Mouse (Mus musculus): ENCODE results near the gene Tctex1d2.

Gene Tctex1d2

GRCm38 (mm10) chr16:32469404-32470105 lies 50.1 kb downstream of the Tctex1d2 start:
- no peak for DNase-seq (ENCODE audit: low spot score)

GRCm38 (mm10) chr16:32472276-32473015 lies 52.9 kb downstream of the Tctex1d2 start:
- no peak for DNase-seq (ENCODE audit: low spot score)

DNA sequence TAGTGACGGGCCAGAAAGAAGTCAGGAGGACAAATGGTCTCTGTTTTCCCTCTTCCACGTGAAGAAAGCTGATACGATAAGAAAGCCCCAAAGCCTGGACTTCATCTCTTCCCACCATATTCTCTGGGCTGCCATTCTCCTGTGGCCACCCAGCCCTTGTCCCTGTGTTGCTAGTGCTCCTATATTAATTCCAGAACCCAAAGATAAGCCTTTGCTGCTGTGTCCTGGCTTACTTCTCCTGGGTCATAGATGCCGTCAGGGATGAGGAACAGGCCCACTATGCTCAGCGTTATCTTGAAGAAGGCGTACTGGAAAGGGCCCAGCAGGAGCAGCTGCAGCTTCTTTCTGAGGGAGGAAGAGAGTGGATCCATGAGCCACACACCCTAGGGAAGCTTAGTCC lies 57.8 kb downstream of the Tctex1d2 start:
- DNase-seq (ENCODE audit: low spot score) = no peak

Measured in left cerebral cortex, adult 11 months (tissue).